Mouse (Mus musculus): ENCODE measurements at regions not wholly inside any gene's neighbourhood (a gene's known extent, or its start where the extent isn't known, plus 50 kb on each side); places are given as distances from the start of the nearest gene placed in this dataset.

- no peak for ATAC-seq (ENCODE audit: extremely low read depth, insufficient number of reproducible peaks, low FRiP score, poor library complexity, severe bottlenecking)
Measured at GRCm38 (mm10) chr1:73130215-73130861, 114.6 kb upstream of the Tnp1 start.

- ATAC-seq (ENCODE audit: extremely low read depth, insufficient number of reproducible peaks, low FRiP score, poor library complexity, severe bottlenecking), result no peak
Measured at GRCm38 (mm10) chr1:73123012-73123411, 107.3 kb upstream of the Tnp1 start.

DNA sequence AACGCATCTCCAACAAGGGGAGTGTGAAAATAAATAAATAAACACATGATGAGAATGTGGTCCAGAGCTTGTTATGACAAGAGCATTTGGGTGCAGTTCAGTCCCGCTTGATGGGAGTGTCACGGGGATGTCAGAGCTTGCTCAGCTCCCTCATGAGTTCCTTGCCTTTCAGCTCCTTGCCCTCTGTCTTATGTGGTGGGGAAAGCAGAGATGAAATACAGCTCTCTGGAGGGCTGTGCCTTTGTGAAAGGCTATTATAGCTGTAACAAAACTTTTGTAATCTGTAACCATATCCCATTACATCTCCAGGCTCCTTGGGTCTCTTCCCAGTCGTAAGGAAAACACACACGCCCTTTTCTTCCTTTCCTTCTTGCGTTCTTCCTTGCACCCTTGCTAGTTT lies 103.0 kb upstream of the Tnp1 start:
- ATAC-seq (ENCODE audit: extremely low read depth, insufficient number of reproducible peaks, low FRiP score, poor library complexity, severe bottlenecking), result no peak

DNA sequence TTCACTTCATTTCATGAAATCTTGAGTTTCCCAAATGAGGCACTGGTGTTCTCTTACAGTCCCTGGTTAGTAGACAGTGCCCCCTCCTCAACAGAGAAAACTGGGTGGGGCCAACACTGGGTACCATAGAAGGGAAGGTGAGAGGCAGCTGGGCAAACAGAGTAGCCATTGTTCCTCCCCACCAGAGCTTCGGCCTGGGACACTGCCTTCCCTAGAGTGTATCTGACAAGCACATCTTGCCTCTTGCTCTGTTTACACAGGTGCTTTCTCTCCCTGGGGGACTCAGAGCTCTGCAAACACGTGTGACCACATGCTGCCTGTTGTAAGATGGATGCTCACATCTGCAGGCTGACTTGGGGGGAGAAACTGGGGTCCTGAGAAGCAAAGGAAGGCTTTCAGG lies 100.8 kb upstream of the Tnp1 start:
- no peak for ATAC-seq (ENCODE audit: extremely low read depth, insufficient number of reproducible peaks, low FRiP score, poor library complexity, severe bottlenecking)

GRCm38 (mm10) chr1:73115854-73116253 lies 100.1 kb upstream of the Tnp1 start:
- no peak for ATAC-seq (ENCODE audit: extremely low read depth, insufficient number of reproducible peaks, low FRiP score, poor library complexity, severe bottlenecking)

DNA sequence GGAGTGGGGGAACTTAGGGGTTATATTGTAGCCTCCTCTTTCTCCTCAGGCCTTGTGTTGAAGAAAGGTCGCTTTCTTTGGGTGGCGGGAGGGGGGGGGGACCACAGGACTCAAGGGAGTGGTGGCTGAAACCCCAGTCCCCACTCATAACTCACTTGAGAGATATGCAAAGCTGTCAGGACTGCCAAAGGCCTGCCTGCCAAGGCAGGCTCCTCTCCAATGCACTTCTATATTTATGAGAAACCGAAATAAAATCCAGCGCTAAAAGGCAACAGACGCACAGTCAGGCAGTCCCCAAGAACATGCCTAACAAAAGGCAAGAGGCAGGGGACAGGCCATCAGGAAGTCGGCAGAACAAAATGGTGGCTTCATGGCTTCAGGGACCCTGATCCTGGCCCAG lies 97.4 kb upstream of the Tnp1 start:
- no peak for ATAC-seq (ENCODE audit: extremely low read depth, insufficient number of reproducible peaks, low FRiP score, poor library complexity, severe bottlenecking)

GRCm38 (mm10) chr1:73112711-73113110 lies 97.0 kb upstream of the Tnp1 start:
- ATAC-seq (ENCODE audit: extremely low read depth, insufficient number of reproducible peaks, low FRiP score, poor library complexity, severe bottlenecking), result no peak

GRCm38 (mm10) chr1:73111911-73112310 lies 96.2 kb upstream of the Tnp1 start:
- ATAC-seq (ENCODE audit: extremely low read depth, insufficient number of reproducible peaks, low FRiP score, poor library complexity, severe bottlenecking), result no peak

GRCm38 (mm10) chr1:73105856-73106463 lies 90.3 kb upstream of the Tnp1 start:
- no peak for ATAC-seq (ENCODE audit: extremely low read depth, insufficient number of reproducible peaks, low FRiP score, poor library complexity, severe bottlenecking)

DNA sequence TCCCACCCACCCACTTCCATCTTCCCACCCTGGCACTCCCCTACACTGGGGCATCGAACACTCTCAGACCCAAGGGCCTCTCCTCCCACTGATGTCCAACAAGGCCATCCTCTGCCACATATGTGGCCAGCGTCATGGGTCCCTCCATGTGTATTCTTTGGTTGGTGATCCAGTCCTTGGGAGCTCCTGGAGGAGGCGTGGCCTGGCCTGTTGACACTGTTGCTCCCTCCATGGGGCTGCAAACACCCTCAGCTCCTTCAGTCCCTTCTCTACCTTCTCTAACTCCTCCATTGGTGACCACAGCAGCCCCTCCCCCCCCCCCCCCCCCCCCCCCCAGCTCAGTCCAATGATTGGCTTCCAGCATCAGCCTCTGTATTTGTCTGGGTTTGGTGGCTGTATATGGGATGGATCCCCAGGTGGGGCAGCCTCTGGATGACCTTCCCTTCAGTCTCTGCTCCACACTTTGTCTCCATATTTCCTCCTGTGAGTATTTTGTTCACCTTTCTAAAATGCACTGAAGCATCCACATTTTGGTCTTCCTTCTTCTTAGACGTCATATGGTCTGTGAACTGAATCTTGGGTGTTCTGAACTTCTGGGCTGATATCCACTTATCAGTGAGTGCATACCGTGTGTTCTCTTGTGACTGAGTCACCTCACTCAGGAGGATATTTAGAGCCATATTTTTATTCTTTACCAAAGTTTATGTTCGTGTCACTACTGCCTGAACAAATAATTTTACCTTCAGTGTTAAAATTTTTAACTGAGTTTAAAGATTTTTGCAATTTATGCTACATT lies 82.1 kb upstream of the Tnp1 start:
- no peak for ATAC-seq (ENCODE audit: extremely low read depth, insufficient number of reproducible peaks, low FRiP score, poor library complexity, severe bottlenecking)

- ATAC-seq (ENCODE audit: extremely low read depth, insufficient number of reproducible peaks, low FRiP score, poor library complexity, severe bottlenecking), result no peak
Measured at GRCm38 (mm10) chr1:73089636-73090035, 73.9 kb upstream of the Tnp1 start.

- no peak for ATAC-seq (ENCODE audit: extremely low read depth, insufficient number of reproducible peaks, low FRiP score, poor library complexity, severe bottlenecking)
Measured at GRCm38 (mm10) chr1:73088494-73088893, 72.8 kb upstream of the Tnp1 start.

- ATAC-seq (ENCODE audit: extremely low read depth, insufficient number of reproducible peaks, low FRiP score, poor library complexity, severe bottlenecking), result no peak
Measured at GRCm38 (mm10) chr1:73084946-73085345, 69.2 kb upstream of the Tnp1 start.

GRCm38 (mm10) chr1:73083396-73083795 lies 67.7 kb upstream of the Tnp1 start:
- no peak for ATAC-seq (ENCODE audit: extremely low read depth, insufficient number of reproducible peaks, low FRiP score, poor library complexity, severe bottlenecking)

DNA sequence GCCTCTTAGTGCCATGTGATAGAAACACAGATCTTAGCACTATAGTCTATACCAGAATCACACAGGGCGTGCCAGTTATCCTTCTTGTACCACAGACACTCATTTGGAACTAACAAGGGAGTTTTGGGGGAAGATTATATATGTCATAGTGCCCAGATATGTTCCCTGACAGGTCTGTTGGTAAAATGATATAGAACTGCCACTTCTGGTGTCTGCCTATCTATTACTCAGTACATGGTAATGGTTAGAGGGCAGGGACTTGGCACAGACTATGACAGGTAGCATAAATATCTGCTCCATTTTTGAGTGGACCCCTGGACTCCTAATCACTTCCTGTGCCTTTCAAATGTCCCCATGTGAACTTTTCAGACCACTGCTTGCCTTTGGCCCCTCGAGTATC lies 63.8 kb upstream of the Tnp1 start:
- no peak for ATAC-seq (ENCODE audit: extremely low read depth, insufficient number of reproducible peaks, low FRiP score, poor library complexity, severe bottlenecking)

- no peak for ATAC-seq (ENCODE audit: extremely low read depth, insufficient number of reproducible peaks, low FRiP score, poor library complexity, severe bottlenecking)
Measured at GRCm38 (mm10) chr1:73077156-73077555, 61.4 kb upstream of the Tnp1 start.

- no peak for ATAC-seq (ENCODE audit: extremely low read depth, insufficient number of reproducible peaks, low FRiP score, poor library complexity, severe bottlenecking)
Measured at GRCm38 (mm10) chr1:73075699-73076373, 60.1 kb upstream of the Tnp1 start.

DNA sequence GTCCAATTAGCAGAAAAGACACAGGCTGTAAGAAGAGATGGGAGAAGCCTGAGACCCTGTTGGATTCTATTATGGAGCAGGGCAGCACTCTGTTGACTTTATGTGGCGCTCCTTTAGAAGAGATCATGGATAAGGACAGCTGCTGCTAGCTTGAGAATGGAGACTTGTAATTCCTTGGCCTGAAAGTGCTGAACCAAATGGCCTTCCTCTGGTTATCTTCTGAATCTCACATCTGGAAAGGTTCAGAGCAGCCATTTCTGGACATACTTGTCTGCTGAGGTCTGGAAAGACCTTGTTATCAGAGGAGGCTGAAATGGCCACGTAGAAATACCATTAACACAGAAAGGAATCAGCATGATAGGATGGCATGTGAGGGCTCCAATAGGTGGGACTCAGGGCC lies 59.5 kb upstream of the Tnp1 start:
- no peak for ATAC-seq (ENCODE audit: extremely low read depth, insufficient number of reproducible peaks, low FRiP score, poor library complexity, severe bottlenecking)

GRCm38 (mm10) chr1:73074525-73074924 lies 58.8 kb upstream of the Tnp1 start:
- ATAC-seq (ENCODE audit: extremely low read depth, insufficient number of reproducible peaks, low FRiP score, poor library complexity, severe bottlenecking), result no peak
